Comparison of ENCODE assay signal across 8 mouse cellular contexts in genomic region chr7:127104560-127105332, GRCm38 (mm10). TPM values are rescaled to one million over a fixed set of nuclear protein-coding genes. Genes with fewer than 3 reads are reported as not detected.
DNase-seq lines count a peak whose midpoint lies in the region; ATAC-seq and TF ChIP-seq lines count a peak whose summit lies in the region.

No protein-coding gene starts in this region.

- peaks cover 3 to 12% of the 10 kb centered on the region in 2 experiments; a peak in 2 of 4 replicates for H3K4me1 ChIP-seq in ES-E14 (ENCODE audit: control insufficient read depth in 2 of 2, insufficient read depth in 2 of 2, low read length in 2 of 2, poor library complexity in 1 of 2)
- H3K4me1 ChIP-seq in forebrain, embryonic 15.5 days: peaks cover 12% of the 10 kb centered on the region; the same call in 1 of the 2 replicates
- H3K4me1 ChIP-seq in neural tube, embryonic 15.5 days: peaks cover 11% of the 10 kb centered on the region

- 14% methylated on average over 17 of the region's 17 CpGs for WGBS in forebrain, embryonic 15.5 days
- WGBS in neural tube, embryonic 15.5 days: 16% methylated on average over 17 of the region's 17 CpGs

- intact Hi-C loops in heart, postnatal 25 days (cut with DNase I): loop anchor here (1.0 to 10.0 kb wide), 6 partner anchors 97 to 350 kb away; partner anchors contain the start of genes Asphd1 and Mapk3

- peak overlapping the region; percentile 61; the same call in 1 of the 2 replicates for H3K9ac ChIP-seq in ES-E14 (ENCODE audit: insufficient read depth, low read depth, low read length, poor library complexity, severe bottlenecking)
- H3K9ac ChIP-seq in forebrain, embryonic 15.5 days (replicated peaks): peak overlapping the region; percentile 31; the same call in 1 of the 2 replicates
- peak overlapping the region; percentile 14 for H3K9ac ChIP-seq in neural tube, embryonic 15.5 days (replicated peaks)

- no peaks in the 10 kb centered on the region for H3K36me3 ChIP-seq in ES-E14 (ENCODE audit: control insufficient read depth, insufficient read depth, low read length, poor library complexity, severe bottlenecking)
- no peaks in the 10 kb centered on the region for H3K36me3 ChIP-seq in forebrain, embryonic 15.5 days
- H3K36me3 ChIP-seq in neural tube, embryonic 15.5 days: no peaks in the 10 kb centered on the region

- H3K27me3 ChIP-seq in forebrain, embryonic 15.5 days: no peaks in the 10 kb centered on the region
- H3K27me3 ChIP-seq in neural tube, embryonic 15.5 days (replicated peaks): no peaks in the 10 kb centered on the region

- peak overlapping the region; percentile 44 to 57; a peak in 3 of 4 replicates for H3K4me3 ChIP-seq in ES-E14 (ENCODE audit: insufficient read depth in 1 of 2, low read depth in 1 of 2, low read length in 2 of 2, poor library complexity in 1 of 2, severe bottlenecking in 1 of 2)
- H3K4me3 ChIP-seq in forebrain, embryonic 15.5 days: peak overlapping the region; percentile 27
- H3K4me3 ChIP-seq in neural tube, embryonic 15.5 days (replicated peaks): peak overlapping the region; percentile 18

- peak overlapping the region; percentile 39 for H3K4me2 ChIP-seq in forebrain, embryonic 15.5 days (replicated peaks)
- H3K4me2 ChIP-seq in neural tube, embryonic 15.5 days: peak overlapping the region; percentile 47

- peak; percentile 91 for DNase-seq in ES-E14 (ENCODE audit: low read depth, low spot score)
- DNase-seq in cerebellum, adult 11 months: peak; percentile 87
- peak; percentile 54 for DNase-seq in heart, postnatal 25 days (ENCODE audit: low spot score)
- peak; percentile 89 for DNase-seq in layer of hippocampus, adult 11-12 months (ENCODE audit: low spot score)
- peak; percentile 67 to 83 for DNase-seq in lung, adult 18-20 months
- DNase-seq in testis, postnatal 14 days (ENCODE audit: low spot score): peak; percentile 52

- in situ Hi-C loops in ES-E14 (cut with MboI; ENCODE audit: low sequenced_read_pairs in 2 of 2, unreplicated experiment in 2 of 2): loop anchor here in 1 of 2 experiments (10.0 kb wide), 1 partner anchor 270 kb away; the partner anchor contains the start of gene 4930451I11Rik

- H3K27ac ChIP-seq in ES-E14 (ENCODE audit: insufficient read depth, low read depth, low read length, poor library complexity, severe bottlenecking): no peak overlapping the region
- peak overlapping the region; percentile 64 for H3K27ac ChIP-seq in forebrain, embryonic 15.5 days (replicated peaks)
- H3K27ac ChIP-seq in neural tube, embryonic 15.5 days (replicated peaks): peak overlapping the region; percentile 62

- no peaks in the 10 kb centered on the region for H3K9me3 ChIP-seq in ES-E14 (ENCODE audit: control insufficient read depth, insufficient read depth, low read depth, low read length)
- H3K9me3 ChIP-seq in forebrain, embryonic 15.5 days: no peaks in the 10 kb centered on the region
- no peaks in the 10 kb centered on the region for H3K9me3 ChIP-seq in neural tube, embryonic 15.5 days (replicated peaks)

- peak; percentile 81 for ATAC-seq in forebrain, embryonic 15.5 days (replicated peaks)
- peak; percentile 75 for ATAC-seq in neural tube, embryonic 15.5 days (ENCODE audit: low FRiP score)

TF ChIP-seq in ES-E14, 5 proteins besides CTCF, POLR2A, EP300 and RAD21:
- no peak; the same call in 1 of the 2 replicates for TF ChIP-seq MAFK (IDR thresholded peaks at IDR 0.05; ENCODE audit: insufficient read depth, low read depth, low read length)
- TF ChIP-seq ZC3H11A (IDR thresholded peaks at IDR 0.05; ENCODE audit: borderline replicate concordance, low read depth, low read length): peak; percentile 91
- TF ChIP-seq HCFC1 (IDR thresholded peaks at IDR 0.05; ENCODE audit: borderline replicate concordance, insufficient read depth, low read length): 0 out of 2 replicates have a peak, but pooled peaks have one; percentile 1
- no peak for TF ChIP-seq ZNF384 (IDR thresholded peaks at IDR 0.05; ENCODE audit: low read depth, low read length)
- no peak for TF ChIP-seq CHD2 (IDR thresholded peaks at IDR 0.05; ENCODE audit: low read depth, low read length)

RNA-seq across cellular contexts. Expression of gene AI467606, which starts 13.6 kb away (rescaled TPM):
- total RNA-seq in ES-E14 (2012; rRNA removed): 13.5 and 31.2 TPM in 2 replicates
- polyA plus RNA-seq in forebrain, embryonic 15.5 days (2015; fragmentation: Nextera tagmentation; extraction: Ambion mirVana): 1.3 and 1.6 TPM in 2 replicates
- total RNA-seq in heart, postnatal 25 days (2021): 1 to 10 TPM; 1.4 to 1.7 TPM
- polyA plus RNA-seq in neural tube, embryonic 15.5 days (2015; fragmentation: Nextera tagmentation; extraction: Ambion mirVana): 2.4 and 8.6 TPM in 2 replicates

RNA-seq across cellular contexts. Expression of gene Qprt, which starts 17.3 kb away (rescaled TPM):
- 5.6 and 7.1 TPM in 2 replicates for total RNA-seq in ES-E14 (2012; rRNA removed)
- polyA plus RNA-seq in forebrain, embryonic 15.5 days (2015; fragmentation: Nextera tagmentation; extraction: Ambion mirVana): 0.50 and 0.66 TPM in 2 replicates
- not detected for total RNA-seq in heart, postnatal 25 days (2021)
- polyA plus RNA-seq in neural tube, embryonic 15.5 days (2015; fragmentation: Nextera tagmentation; extraction: Ambion mirVana): 0.75 and 1.1 TPM in 2 replicates

RNA-seq across cellular contexts. Expression of gene Zg16, which starts 17.6 kb away (rescaled TPM):
- not detected in 2 replicates for total RNA-seq in ES-E14 (2012; rRNA removed)
- polyA plus RNA-seq in forebrain, embryonic 15.5 days (2015; fragmentation: Nextera tagmentation; extraction: Ambion mirVana): not detected in 2 replicates
- total RNA-seq in heart, postnatal 25 days (2021): not detected
- not detected in 2 replicates for polyA plus RNA-seq in neural tube, embryonic 15.5 days (2015; fragmentation: Nextera tagmentation; extraction: Ambion mirVana)

RNA-seq across cellular contexts. Expression of gene Spn, which starts 32.9 kb away (rescaled TPM):
- total RNA-seq in ES-E14 (2012; rRNA removed): 30.2 and 67.4 TPM in 2 replicates
- not detected in 2 replicates for polyA plus RNA-seq in forebrain, embryonic 15.5 days (2015; fragmentation: Nextera tagmentation; extraction: Ambion mirVana)
- under 1 TPM; 0.36 to 0.56 TPM for total RNA-seq in heart, postnatal 25 days (2021)
- polyA plus RNA-seq in neural tube, embryonic 15.5 days (2015; fragmentation: Nextera tagmentation; extraction: Ambion mirVana): 0.08 and 2.8 TPM in 2 replicates
